ENCODE assay signal across 21 mouse cellular contexts in the genomic region with DNA sequence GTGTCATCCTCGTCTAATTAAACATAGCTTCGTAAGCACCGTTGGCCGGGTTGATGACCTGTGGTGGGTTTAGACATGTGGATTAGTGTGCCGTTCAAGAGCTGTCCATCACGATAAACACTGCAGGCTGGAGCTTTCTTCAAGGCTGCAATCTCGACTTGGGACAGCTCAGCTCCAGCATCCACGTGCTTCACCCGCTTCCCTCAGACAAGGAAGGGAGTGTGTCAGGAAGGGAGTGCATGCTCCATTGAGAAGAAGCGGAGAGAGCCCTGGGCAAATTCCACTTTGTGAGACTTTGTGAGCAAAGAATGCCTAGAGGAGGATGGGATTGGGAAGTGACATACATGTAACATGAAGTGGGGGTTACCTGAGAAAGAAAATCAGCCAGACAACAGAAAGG. TPM values are rescaled to one million over a fixed set of nuclear protein-coding genes. Genes with fewer than 3 reads are reported as not detected.
A peak's percentile ranks its signal among the peaks of the same experiment; 100 is the strongest.
DNase-seq lines count a peak whose midpoint lies in the region; ATAC-seq lines count a peak whose summit lies in the region.
"Had no signal": no experiment of that assay in that cellular context is flagged by ENCODE, and none has a peak within 500 bp of the region (broad histone marks: within the 10 kb centered on the region; RNA-seq: fewer than 3 reads in every experiment).

No protein-coding gene starts in this region.

- no peaks in the 10 kb centered on the region for H3K36me3 ChIP-seq in kidney, embryonic 14.5 days (ENCODE audit: control insufficient read depth, insufficient read depth, low read length)
- no peaks in the 10 kb centered on the region for H3K36me3 ChIP-seq in forebrain, embryonic 15.5 days
- H3K36me3 ChIP-seq: forebrain, embryonic 12.5 days; hindbrain, embryonic 15.5 days; intestine, embryonic 15.5 days; limb, embryonic 12.5 days; liver, embryonic 12.5 days; midbrain, embryonic 10.5 days had no signal

- no peak overlapping the region for H3K4me3 ChIP-seq in kidney, embryonic 14.5 days (ENCODE audit: low read length)
- H3K4me3 ChIP-seq in forebrain, embryonic 15.5 days, result no peak overlapping the region
- H3K4me3 ChIP-seq: forebrain, embryonic 12.5 days; hindbrain, embryonic 15.5 days; intestine, embryonic 15.5 days; limb, embryonic 12.5 days; liver, embryonic 12.5 days; midbrain, embryonic 10.5 days had no signal

- H3K27me3 ChIP-seq in kidney, embryonic 14.5 days (ENCODE audit: control insufficient read depth, insufficient read depth, low read length), result no peaks in the 10 kb centered on the region
- H3K27me3 ChIP-seq in forebrain, embryonic 15.5 days, result no peaks in the 10 kb centered on the region
- H3K27me3 ChIP-seq: forebrain, embryonic 12.5 days; hindbrain, embryonic 15.5 days; intestine, embryonic 15.5 days; limb, embryonic 12.5 days; liver, embryonic 12.5 days had no signal

- H3K9ac ChIP-seq in kidney, embryonic 14.5 days (ENCODE audit: low read depth, low read length), result no peak overlapping the region
- H3K9ac ChIP-seq in forebrain, embryonic 15.5 days (replicated peaks), result no peak overlapping the region
- H3K9ac ChIP-seq: forebrain, embryonic 12.5 days; hindbrain, embryonic 15.5 days; intestine, embryonic 15.5 days; limb, embryonic 12.5 days; liver, embryonic 12.5 days had no signal

- H3K4me1 ChIP-seq in kidney, embryonic 14.5 days (ENCODE audit: control insufficient read depth, insufficient read depth, low read length), result no peaks in the 10 kb centered on the region
- no peaks in the 10 kb centered on the region for H3K4me1 ChIP-seq in forebrain, embryonic 15.5 days
- H3K4me1 ChIP-seq: forebrain, embryonic 12.5 days; hindbrain, embryonic 15.5 days; intestine, embryonic 15.5 days; limb, embryonic 12.5 days; liver, embryonic 12.5 days; midbrain, embryonic 10.5 days had no signal

- H3K9me3 ChIP-seq in kidney, embryonic 14.5 days (ENCODE audit: control insufficient read depth, low read length), result no peaks in the 10 kb centered on the region
- H3K9me3 ChIP-seq in forebrain, embryonic 15.5 days, result no peaks in the 10 kb centered on the region
- H3K9me3 ChIP-seq: forebrain, embryonic 12.5 days; hindbrain, embryonic 15.5 days; intestine, embryonic 15.5 days; limb, embryonic 12.5 days; liver, embryonic 12.5 days; midbrain, embryonic 10.5 days had no signal

- no peak for ATAC-seq in kidney, embryonic 14.5 days (ENCODE audit: low FRiP score, low TSS enrichment)
- no peak for ATAC-seq in forebrain, embryonic 15.5 days (replicated peaks)
- ATAC-seq: intestine, embryonic 15.5 days; liver, embryonic 12.5 days had no signal

- peak; percentile 50 for DNase-seq in kidney, adult 11 months
- peak; percentile 43 to 50 for DNase-seq in kidney, adult 8-10 months
- peak; percentile 47 to 71 for DNase-seq in kidney, postnatal 25 days
- no peak for DNase-seq in layer of hippocampus, postnatal 14 days (ENCODE audit: low spot score in 2 of 2)
- no peak for DNase-seq in ovary, postnatal 14 days (ENCODE audit: low spot score)
- DNase-seq: B cell, adult 2 months; cerebellum, adult 8-10 months; gastrocnemius, postnatal 10 days; heart, adult 18-20 months; heart, postnatal 4 days; layer of hippocampus, adult 9-11 months; lung, adult 2 months; thymus, postnatal 36 days had no signal

- WGBS in kidney, embryonic 14.5 days, result 69% methylated on average over 10 of the region's 10 CpGs
- whole genome bisulfite sequencing in forebrain, embryonic 15.5 days, result 74% methylated on average over 10 of the region's 10 CpGs

- no peak overlapping the region for H3K4me2 ChIP-seq in kidney, embryonic 14.5 days (replicated peaks; ENCODE audit: low read depth, low read length)
- H3K4me2 ChIP-seq in forebrain, embryonic 15.5 days (replicated peaks), result no peak overlapping the region
- H3K4me2 ChIP-seq: forebrain, embryonic 12.5 days; hindbrain, embryonic 15.5 days; intestine, embryonic 15.5 days; limb, embryonic 12.5 days; liver, embryonic 12.5 days had no signal

- no peak overlapping the region for H3K27ac ChIP-seq in kidney, embryonic 14.5 days (ENCODE audit: low read depth, low read length)
- no peak overlapping the region for H3K27ac ChIP-seq in forebrain, embryonic 15.5 days (replicated peaks)
- H3K27ac ChIP-seq: forebrain, embryonic 12.5 days; hindbrain, embryonic 15.5 days; intestine, embryonic 15.5 days; limb, embryonic 12.5 days; liver, embryonic 12.5 days; midbrain, embryonic 10.5 days had no signal

RNA-seq across cellular contexts. Expression of gene Plxdc2, which starts 42.8 kb away (rescaled TPM):
- polyA plus RNA-seq in kidney, embryonic 14.5 days (2014; fragmentation: Nextera tagmentation; extraction: Ambion mirVana), result 26.0 and 40.6 TPM in 2 replicates
- total RNA-seq in layer of hippocampus, postnatal 14 days (2021), result 10 to 100 TPM; 27.0 to 27.6 TPM
- polyA plus RNA-seq in forebrain, embryonic 15.5 days (2015; fragmentation: Nextera tagmentation; extraction: Ambion mirVana), result 10.5 and 12.8 TPM in 2 replicates

Comparison
In these comparisons a context has a peak if more than half of its experiments do, and no peak if none do; other contexts are left out.
1. DNase-seq: peak in kidney, adult 11 months (single experiment), kidney, adult 8-10 months (2 of 2) and kidney, postnatal 25 days (2 of 2); none in layer of hippocampus, postnatal 14 days (0 of 2) and ovary, postnatal 14 days (single experiment).